Mouse (Mus musculus) CH12.LX (cell line): Measurements from ENCODE around the gene Clcn1. TPM values are rescaled to one million over a fixed set of nuclear protein-coding genes. Genes with fewer than 3 reads are reported as not detected.

Source experiments
- DNase-seq: peaks from one replicate; pipeline ENCODE4 v3.0.0-alpha.2; 2013; ENCODE audit errors: extremely low read depth
- H3K27ac ChIP-seq: 2 replicates; pipeline ENCODE4 v1.5.1; 2012; ENCODE audit warnings: low read depth, mild to moderate bottlenecking, control low read depth, moderate library complexity; ENCODE audit not compliant: insufficient read depth
- H3K27me3 ChIP-seq: replicated peaks from 2 replicates; pipeline ENCODE3; 2012; ENCODE audit warnings: inconsistent platforms
- H3K36me3 ChIP-seq, 2 experiments: replicated peaks in 1 of 2; 2 replicates each; pipeline versions ENCODE3 to v1.6.1; 2012; ENCODE audit warnings: inconsistent platforms in 1 of 2, low read length in 1 of 2, mild to moderate bottlenecking in 1 of 2, mixed read lengths in 1 of 2, moderate library complexity in 1 of 2; ENCODE audit not compliant: control insufficient read depth in 1 of 2, insufficient read depth in 1 of 2
- H3K4me1 ChIP-seq, 2 experiments: 2 replicates each; pipeline ENCODE4 v1.6.1; 2012; ENCODE audit warnings: inconsistent platforms in 1 of 2, moderate library complexity in 1 of 2; ENCODE audit not compliant: insufficient read depth in 2 of 2, control insufficient read depth in 1 of 2
- H3K4me2 ChIP-seq: 2 replicates; pipeline ENCODE4 v1.6.1; 2012; ENCODE audit warnings: low read depth, mild to moderate bottlenecking, control low read depth; ENCODE audit not compliant: poor library complexity, insufficient read depth, severe bottlenecking
- H3K4me3 ChIP-seq, 3 experiments: fragments of 150-350 bp in 1 of 3; sonication (generic) in 1 of 3; replicated peaks in 1 of 3; 2 replicates each; pipeline versions ENCODE3 to v1.5.1; 2011 to 2012; ENCODE audit warnings: low read depth in 2 of 3, low read length in 2 of 3, mild to moderate bottlenecking in 2 of 3, moderate library complexity in 2 of 3, control low read depth in 1 of 3, improper control_type of control experiment in 1 of 3, inconsistent platforms in 1 of 3, mixed read lengths in 1 of 3; ENCODE audit not compliant: poor library complexity in 1 of 3
- H3K79me2 ChIP-seq: replicated peaks from 2 replicates; pipeline ENCODE4 v1.6.1; 2012; ENCODE audit warnings: mild to moderate bottlenecking, moderate library complexity; ENCODE audit not compliant: control insufficient read depth, poor library complexity, insufficient read depth, severe bottlenecking; ENCODE audit errors: extremely low read depth
- H3K9ac ChIP-seq: 2 replicates; pipeline ENCODE4 v1.6.1; 2012; ENCODE audit warnings: low read depth, mild to moderate bottlenecking, control low read depth, moderate library complexity; ENCODE audit not compliant: insufficient read depth
- H3K9me3 ChIP-seq: replicated peaks from 2 replicates; pipeline ENCODE3; 2012; ENCODE audit warnings: low read length, inconsistent platforms, mixed read lengths
- BHLHE40 ChIP-seq: IDR thresholded peaks from 2 replicates; pipeline ENCODE4 v1.6.1; 2011; ENCODE audit warnings: mild to moderate bottlenecking, low read depth, low read length, improper control_type of control experiment
- CHD1 ChIP-seq: IDR thresholded peaks from 2 replicates; pipeline ENCODE4 v1.6.1; 2012; ENCODE audit warnings: low read depth, low read length, improper control_type of control experiment, inconsistent platforms
- ETS1 ChIP-seq: conservative IDR thresholded peaks from 2 replicates; pipeline ENCODE4 v1.6.1; 2012; ENCODE audit warnings: low read depth, mild to moderate bottlenecking, inconsistent platforms, low read length, improper control_type of control experiment, moderate library complexity
- IRF4 ChIP-seq: IDR thresholded peaks from 2 replicates; pipeline ENCODE4 v1.6.1; 2014; ENCODE audit warnings: low read depth, mild to moderate bottlenecking, inconsistent platforms, low read length, improper control_type of control experiment
- MAX ChIP-seq: IDR thresholded peaks from 2 replicates; pipeline ENCODE4 v1.6.1; 2011; ENCODE audit warnings: low read length, improper control_type of control experiment
- MAZ ChIP-seq: IDR thresholded peaks from 2 replicates; pipeline ENCODE4 v1.6.1; 2012; ENCODE audit warnings: low read depth, mild to moderate bottlenecking, inconsistent platforms, low read length, improper control_type of control experiment, moderate library complexity
- MEF2A ChIP-seq: IDR thresholded peaks from 2 replicates; pipeline ENCODE4 v1.6.1; 2014; ENCODE audit warnings: low read depth, mild to moderate bottlenecking, inconsistent platforms, low read length, improper control_type of control experiment, borderline replicate concordance
- MYC ChIP-seq: IDR thresholded peaks from 2 replicates; pipeline ENCODE4 v1.6.1; 2011; ENCODE audit warnings: low read depth, mild to moderate bottlenecking, improper control_type of control experiment, low read length
- NELFE ChIP-seq: IDR thresholded peaks from 2 replicates; pipeline ENCODE4 v1.6.1; 2011; ENCODE audit warnings: low read depth, low read length, improper control_type of control experiment
- PAX5 ChIP-seq: IDR thresholded peaks from 2 replicates; pipeline ENCODE4 v1.6.1; 2012; ENCODE audit warnings: low read length, inconsistent platforms, mixed read lengths
- POLR2AphosphoS2 ChIP-seq: IDR thresholded peaks from 2 replicates; pipeline ENCODE4 v1.6.1; 2011; ENCODE audit warnings: low read depth, low read length, improper control_type of control experiment
- RCOR1 ChIP-seq: conservative IDR thresholded peaks from 2 replicates; pipeline ENCODE4 v1.6.1; 2012; ENCODE audit warnings: low read depth, mild to moderate bottlenecking, inconsistent platforms, low read length, improper control_type of control experiment
- SIN3A ChIP-seq: IDR thresholded peaks from 2 replicates; pipeline ENCODE4 v1.6.1; 2012; ENCODE audit warnings: low read length, improper control_type of control experiment, inconsistent platforms
- TBP ChIP-seq: conservative IDR thresholded peaks from 2 replicates; pipeline ENCODE4 v1.6.1; 2011; ENCODE audit warnings: low read depth, low read length, improper control_type of control experiment
- TCF12 ChIP-seq: IDR thresholded peaks from 2 replicates; pipeline ENCODE4 v1.6.1; 2014; ENCODE audit warnings: low read depth, mild to moderate bottlenecking, inconsistent platforms, low read length, improper control_type of control experiment
- ZC3H11A ChIP-seq: IDR thresholded peaks from 2 replicates; pipeline ENCODE4 v1.6.1; 2012; ENCODE audit warnings: low read depth, mild to moderate bottlenecking, inconsistent platforms, low read length, improper control_type of control experiment
- ZKSCAN1 ChIP-seq: IDR thresholded peaks from 2 replicates; pipeline ENCODE4 v1.6.1; 2012; ENCODE audit warnings: low read depth, inconsistent platforms, low read length, improper control_type of control experiment, borderline replicate concordance
- ZMIZ1 ChIP-seq: IDR thresholded peaks from 2 replicates; pipeline ENCODE4 v1.6.1; 2012; ENCODE audit warnings: low read depth, mild to moderate bottlenecking, inconsistent platforms, low read length, improper control_type of control experiment
- dilution Hi-C: fragments of 300-500 bp; cut with MboI; formaldehyde crosslinking; loops from 2 replicates; pipeline ENCODE4 v1.14.3; 2020; ENCODE audit warnings: low sequenced_read_pairs; ENCODE audit not compliant: extremely low pct_unique_long_range_greater_than_20kb, extremely low pct_ligation_motif_present
- in situ Hi-C: fragments of 300-500 bp; cut with MboI; formaldehyde crosslinking; loops from 3 replicates; pipeline ENCODE4 v1.14.3; 2019; ENCODE audit warnings: low sequenced_read_pairs, low pct_ligation_motif_present, low pct_unique_long_range_greater_than_20kb, mixed read lengths
- polyA plus RNA-seq: library from polyadenylated mRNA; unstranded; fragments of >175 nt; gene quantifications from 2 replicates; pipeline ENCODE4 v1.2.1, GENCODE M21; 2012; ENCODE audit warnings: low read depth; ENCODE audit not compliant: insufficient read length
- total RNA-seq, 2 experiments: library from RNA; depleted of rRNA; stranded (reverse); fragments of 300-350 nt in 1 of 2; fragments of >200 nt in 1 of 2; gene quantifications; 2 replicates each; pipeline ENCODE4 v1.2.3; 2012 to 2014

Clcn1 gene
- total and polyA plus RNA-seq, 3 experiments = 0.04 to 0.50 (median 0.08) TPM

- DNase-seq = no peak
- peaks cover 0 to 6% of the 10 kb centered on the region in 2 experiments for H3K36me3 ChIP-seq
- TF ChIP-seq TCF12 (no peak), POLR2AphosphoS2 (no peak), IRF4 (no peak), ZC3H11A (no peak), MEF2A (no peak), ZMIZ1 (no peak), PAX5 (no peak), MYC (no peak), ZKSCAN1 (no peak)
- in situ Hi-C loops (no loop called here), dilution Hi-C loops (no loop called here)
- H3K4me2 ChIP-seq = no peak overlapping the region
- H3K27ac ChIP-seq = no peak overlapping the region
- H3K4me3 ChIP-seq = no peak overlapping the region
- no peak overlapping the region for H3K9ac ChIP-seq
- no peaks in the 10 kb centered on the region for H3K79me2 ChIP-seq
- no peaks in the 10 kb centered on the region for H3K27me3 ChIP-seq
- H3K9me3 ChIP-seq = no peaks in the 10 kb centered on the region
- no peaks in the 10 kb centered on the region for H3K4me1 ChIP-seq
Observed at GRCm38 (mm10) chr6:42364066-42364465, 77.6 kb downstream of the Clcn1 start.

DNA sequence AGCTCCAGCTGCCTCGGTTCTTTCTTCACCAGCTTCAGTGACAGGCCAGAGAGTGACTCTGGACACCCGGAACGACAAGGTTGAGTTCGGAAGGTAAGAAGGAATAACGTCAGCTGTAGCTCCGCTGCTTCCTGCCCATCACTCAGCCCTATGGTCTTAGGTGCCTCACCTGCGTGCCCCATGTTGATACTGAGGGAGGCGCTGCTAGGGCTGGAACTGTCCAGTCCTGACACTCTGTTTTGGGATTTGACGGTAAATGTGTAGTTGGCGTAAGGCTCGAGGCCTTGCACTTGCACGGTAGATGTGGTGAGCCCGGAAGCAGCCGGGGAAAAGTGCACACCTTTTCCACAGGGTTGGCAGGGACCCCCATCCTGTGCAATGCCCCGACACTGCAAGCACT, 78.1 kb downstream of the Clcn1 start:
- Histone ChIP-seq H3K4me3 (no peak overlapping the region), H3K79me2 (no peaks in the 10 kb centered on the region), H3K9ac (no peak overlapping the region), H3K27ac (no peak overlapping the region), H3K27me3 (no peaks in the 10 kb centered on the region), H3K9me3 (no peaks in the 10 kb centered on the region), H3K36me3 (peaks cover 0 to 3% of the 10 kb centered on the region in 2 experiments), H3K4me2 (no peak overlapping the region), H3K4me1 (no peaks in the 10 kb centered on the region)
- dilution Hi-C loops (no loop called here), in situ Hi-C loops (no loop called here)
- DNase-seq = no peak
- TF ChIP-seq ETS1 (no peak), MAZ (no peak), CHD1 (no peak), SIN3A (no peak), ZMIZ1 (no peak), BHLHE40 (no peak), MAX (no peak), TBP (no peak), RCOR1 (no peak), NELFE (no peak), IRF4 (no peak), POLR2AphosphoS2 (no peak)
- TF ChIP-seq, all 38 proteins: peak for 0
